Mouse (Mus musculus) limb, embryonic 10.5 days (tissue): ENCODE data around the gene Arhgap27. TPM values are rescaled to one million over a fixed set of nuclear protein-coding genes. Genes with fewer than 3 reads are reported as not detected.
A peak's percentile ranks its signal among the peaks of the same experiment; 100 is the strongest.

Source experiments
- DNase-seq: peaks from one replicate; pipeline ENCODE4 v3.0.0-alpha.2; 2017; ENCODE audit warnings: low spot score
- H3K27ac ChIP-seq: fragments of 300-500 bp; sonication (generic); 2 replicates; pipeline ENCODE4 v1.5.1; 2016; ENCODE audit warnings: mild to moderate bottlenecking
- H3K27me3 ChIP-seq: fragments of 300-500 bp; sonication (generic); 2 replicates; pipeline ENCODE4 v1.6.1; 2016; ENCODE audit warnings: low read depth, mild to moderate bottlenecking; ENCODE audit not compliant: poor library complexity, severe bottlenecking
- H3K36me3 ChIP-seq: fragments of 300-500 bp; sonication (generic); 2 replicates; pipeline ENCODE4 v1.6.1; 2016; ENCODE audit warnings: mild to moderate bottlenecking, moderate library complexity
- H3K4me1 ChIP-seq: fragments of 300-500 bp; sonication (generic); 2 replicates; pipeline ENCODE4 v1.6.1; 2016
- H3K4me3 ChIP-seq: fragments of 300-500 bp; sonication (generic); 2 replicates; pipeline ENCODE4 v1.5.1; 2016; ENCODE audit warnings: mild to moderate bottlenecking, moderate library complexity
- H3K9me3 ChIP-seq: fragments of 300-500 bp; sonication (generic); replicated peaks from 2 replicates; pipeline ENCODE4 v1.6.1; 2016; ENCODE audit warnings: mild to moderate bottlenecking
- WGBS: fragments of 180-500 bp; shearing (Covaris S2); methylation state at CpG from one replicate; pipeline ENCODE4 v1.1.7; 2016; 5-methylcytosine and 5-hydroxymethylcytosine counted together
- polyA plus RNA-seq: library from polyadenylated mRNA; unstranded; fragments of >200 nt; fragmentation: Nextera tagmentation; extraction: Ambion mirVana; gene quantifications from 2 replicates; pipeline ENCODE4 v1.2.1, GENCODE M21; 2016

Arhgap27 gene
- polyA plus RNA-seq, 1 experiment from 2014 or later, result 8.2 TPM

- Histone ChIP-seq H3K36me3 (no peaks in the 10 kb centered on the region), H3K9me3 (no peaks in the 10 kb centered on the region), H3K4me3 (peak overlapping the region; percentile 62), H3K27ac (peak overlapping the region; percentile 85), H3K4me1 (peaks cover 61% of the 10 kb centered on the region), H3K27me3 (peaks cover 100% of the 10 kb centered on the region)
- peak; percentile 91 for DNase-seq
- under 1% methylated on average over 60 of the region's 60 CpGs for WGBS
Observed at GRCm38 (mm10) chr11:103359841-103360641, 3.5 kb downstream of the Arhgap27 start.

GRCm38 (mm10) chr11:103359122-103359521 is 4.4 kb downstream of the Arhgap27 start:
- under 1% methylated on average over 22 of the region's 22 CpGs for WGBS
- no peaks in the 10 kb centered on the region for H3K9me3 ChIP-seq
- H3K36me3 ChIP-seq, result no peaks in the 10 kb centered on the region
- H3K4me3 ChIP-seq, result peak overlapping the region; percentile 30; the same call in 1 of the 2 replicates
- H3K27me3 ChIP-seq, result peaks cover 100% of the 10 kb centered on the region
- H3K27ac ChIP-seq, result no peak overlapping the region
- peak; percentile 84 for DNase-seq
- H3K4me1 ChIP-seq, result peaks cover 61% of the 10 kb centered on the region

GRCm38 (mm10) chr11:103358316-103358715 is 5.2 kb downstream of the Arhgap27 start:
- H3K4me3 ChIP-seq, result no peak overlapping the region
- no peak overlapping the region for H3K27ac ChIP-seq
- H3K27me3 ChIP-seq, result peaks cover 95% of the 10 kb centered on the region
- peaks cover 55% of the 10 kb centered on the region for H3K4me1 ChIP-seq
- WGBS, result 83% methylated on average over 4 of the region's 4 CpGs
- no peaks in the 10 kb centered on the region for H3K9me3 ChIP-seq
- no peaks in the 10 kb centered on the region for H3K36me3 ChIP-seq
- DNase-seq, result no peak

- Histone ChIP-seq H3K27ac (no peak overlapping the region), H3K4me1 (peaks cover 48% of the 10 kb centered on the region)
- WGBS, result 96% methylated on average over 10 of the region's 10 CpGs
Observed at GRCm38 (mm10) chr11:103357710-103358109, 5.8 kb downstream of the Arhgap27 start.

GRCm38 (mm10) chr11:103356938-103357670 is 6.4 kb downstream of the Arhgap27 start:
- Histone ChIP-seq H3K4me3 (no peak overlapping the region), H3K36me3 (no peaks in the 10 kb centered on the region), H3K9me3 (no peaks in the 10 kb centered on the region), H3K4me1 (peaks cover 42% of the 10 kb centered on the region), H3K27me3 (peaks cover 83% of the 10 kb centered on the region), H3K27ac (no peak overlapping the region)
- no peak for DNase-seq
- WGBS, result 76% methylated on average over 16 of the region's 16 CpGs

More at GRCm38 (mm10) chr11:103357710-103358109, 5.8 kb downstream of the Arhgap27 start:
- no peak for DNase-seq
- Histone ChIP-seq H3K27me3 (peaks cover 89% of the 10 kb centered on the region), H3K36me3 (no peaks in the 10 kb centered on the region), H3K4me3 (no peak overlapping the region), H3K9me3 (no peaks in the 10 kb centered on the region)

- no peak for DNase-seq
- Histone ChIP-seq H3K4me3 (no peak overlapping the region), H3K27ac (no peak overlapping the region), H3K4me1 (peaks cover 32% of the 10 kb centered on the region), H3K27me3 (peaks cover 73% of the 10 kb centered on the region), H3K36me3 (no peaks in the 10 kb centered on the region), H3K9me3 (no peaks in the 10 kb centered on the region)
- WGBS, result 8% methylated on average over 11 of the region's 11 CpGs
Observed at GRCm38 (mm10) chr11:103356032-103356571, 7.4 kb downstream of the Arhgap27 start.

GRCm38 (mm10) chr11:103355251-103355650 is 8.2 kb downstream of the Arhgap27 start:
- no peaks in the 10 kb centered on the region for H3K9me3 ChIP-seq
- WGBS, result 27% methylated on average over 11 of the region's 11 CpGs
- peaks cover 27% of the 10 kb centered on the region for H3K4me1 ChIP-seq
- H3K36me3 ChIP-seq, result no peaks in the 10 kb centered on the region
- no peak for DNase-seq
- H3K4me3 ChIP-seq, result no peak overlapping the region
- H3K27me3 ChIP-seq, result peaks cover 64% of the 10 kb centered on the region
- H3K27ac ChIP-seq, result no peak overlapping the region

GRCm38 (mm10) chr11:103354033-103354432 is 9.5 kb downstream of the Arhgap27 start:
- WGBS, result 93% methylated on average over 3 of the region's 3 CpGs
- no peak for DNase-seq
- peaks cover 15% of the 10 kb centered on the region for H3K4me1 ChIP-seq
- H3K27me3 ChIP-seq, result peaks cover 52% of the 10 kb centered on the region
- no peak overlapping the region for H3K4me3 ChIP-seq
- H3K36me3 ChIP-seq, result no peaks in the 10 kb centered on the region
- H3K27ac ChIP-seq, result no peak overlapping the region
- no peaks in the 10 kb centered on the region for H3K9me3 ChIP-seq

- no peak for DNase-seq
- no peak overlapping the region for H3K27ac ChIP-seq
- no peaks in the 10 kb centered on the region for H3K9me3 ChIP-seq
- H3K4me3 ChIP-seq, result no peak overlapping the region
- no peaks in the 10 kb centered on the region for H3K36me3 ChIP-seq
- peaks cover 9% of the 10 kb centered on the region for H3K4me1 ChIP-seq
- H3K27me3 ChIP-seq, result peaks cover 35% of the 10 kb centered on the region
- 86% methylated on average over 5 of the region's 5 CpGs for WGBS
Observed at GRCm38 (mm10) chr11:103352239-103352814, 11.2 kb downstream of the Arhgap27 start.

GRCm38 (mm10) chr11:103350711-103351315 is 12.7 kb downstream of the Arhgap27 start:
- H3K4me1 ChIP-seq, result peaks cover 3% of the 10 kb centered on the region
- H3K27me3 ChIP-seq, result peaks cover 20% of the 10 kb centered on the region
- H3K9me3 ChIP-seq, result no peaks in the 10 kb centered on the region
- DNase-seq, result no peak
- H3K36me3 ChIP-seq, result no peaks in the 10 kb centered on the region
- no peak overlapping the region for H3K4me3 ChIP-seq
- 93% methylated on average over 12 of the region's 12 CpGs for WGBS
- no peak overlapping the region for H3K27ac ChIP-seq

- no peaks in the 10 kb centered on the region for H3K9me3 ChIP-seq
- H3K36me3 ChIP-seq, result no peaks in the 10 kb centered on the region
- DNase-seq, result no peak
- H3K4me1 ChIP-seq, result peaks cover under 1% of the 10 kb centered on the region
- peaks cover 9% of the 10 kb centered on the region for H3K27me3 ChIP-seq
- WGBS, result 79% methylated on average over 2 of the region's 2 CpGs
- H3K27ac ChIP-seq, result no peak overlapping the region
- no peak overlapping the region for H3K4me3 ChIP-seq
Observed at GRCm38 (mm10) chr11:103349699-103350098, 13.8 kb downstream of the Arhgap27 start.

GRCm38 (mm10) chr11:103346657-103347056 is 16.8 kb downstream of the Arhgap27 start:
- 73% methylated on average over 5 of the region's 5 CpGs for WGBS

More at GRCm38 (mm10) chr11:103346657-103347056, 16.8 kb downstream of the Arhgap27 start:
- Histone ChIP-seq H3K4me3 (no peak overlapping the region), H3K27ac (0 out of 2 replicates have a peak overlapping the region, but pooled peaks have one; percentile 28), H3K4me1 (peaks cover 13% of the 10 kb centered on the region), H3K9me3 (no peaks in the 10 kb centered on the region), H3K36me3 (no peaks in the 10 kb centered on the region), H3K27me3 (no peaks in the 10 kb centered on the region)
- no peak for DNase-seq
